Mouse (Mus musculus): Measurements from ENCODE around the gene Gtf2h1. TPM values are rescaled to one million over a fixed set of nuclear protein-coding genes. Genes with fewer than 3 reads are reported as not detected.
"Not testable (repeated sequence)": the region's sequence is repeated elsewhere in the genome, so short reads cannot be mapped to it uniquely, and the experiment has no call there.

Gtf2h1 gene
- polyA plus RNA-seq, 1 experiment from 2014 or later, result 51.5 TPM

- Histone ChIP-seq H3K4me1 (peaks cover 30% of the 10 kb centered on the region), H3K9me3 (no peaks in the 10 kb centered on the region), H3K27me3 (no peaks in the 10 kb centered on the region), H3K4me3 (peak overlapping the region; percentile 89), H3K9ac (replicated peaks) (peak overlapping the region; percentile 94), H3K36me3 (peaks cover 14% of the 10 kb centered on the region), H3K27ac (replicated peaks) (peak overlapping the region; percentile 93), H3K4me2 (replicated peaks) (peak overlapping the region; percentile 89)
- under 1% methylated on average over 31 of the region's 31 CpGs for WGBS
- ATAC-seq (replicated peaks), result no peak
Observed at GRCm38 (mm10) chr7:46796206-46796679, 340 bp downstream of the Gtf2h1 start.

- Histone ChIP-seq H3K9me3 (no peaks in the 10 kb centered on the region), H3K4me1 (peaks cover 30% of the 10 kb centered on the region), H3K4me2 (replicated peaks) (peak overlapping the region; percentile 89), H3K27me3 (no peaks in the 10 kb centered on the region), H3K4me3 (peak overlapping the region; percentile 89), H3K36me3 (peaks cover 18% of the 10 kb centered on the region), H3K27ac (replicated peaks) (no peak overlapping the region), H3K9ac (replicated peaks) (peak overlapping the region; percentile 94)
- ATAC-seq (replicated peaks), result no peak
- WGBS, result 57% methylated on average over 6 of the region's 6 CpGs
Observed at GRCm38 (mm10) chr7:46796779-46797178, 876 bp downstream of the Gtf2h1 start.

- no peaks in the 10 kb centered on the region for H3K4me1 ChIP-seq
- H3K36me3 ChIP-seq, result peaks cover 77% of the 10 kb centered on the region
- no peak for ATAC-seq (replicated peaks)
- WGBS, result 98% methylated on average over 6 of the region's 6 CpGs
- no peak overlapping the region for H3K9ac ChIP-seq (replicated peaks)
- no peak overlapping the region for H3K4me3 ChIP-seq
- H3K27me3 ChIP-seq, result no peaks in the 10 kb centered on the region
- no peak overlapping the region for H3K4me2 ChIP-seq (replicated peaks)
- H3K27ac ChIP-seq (replicated peaks), result no peak overlapping the region
- H3K9me3 ChIP-seq, result no peaks in the 10 kb centered on the region
Observed at GRCm38 (mm10) chr7:46810325-46810724, 14.4 kb downstream of the Gtf2h1 start.

- Histone ChIP-seq H3K4me3 (no peak overlapping the region), H3K4me2 (replicated peaks) (no peak overlapping the region), H3K9ac (replicated peaks) (no peak overlapping the region), H3K27ac (replicated peaks) (no peak overlapping the region), H3K36me3 (peaks cover 82% of the 10 kb centered on the region), H3K27me3 (no peaks in the 10 kb centered on the region), H3K4me1 (no peaks in the 10 kb centered on the region), H3K9me3 (no peaks in the 10 kb centered on the region)
- 88% methylated on average over 4 of the region's 4 CpGs for WGBS
- ATAC-seq (replicated peaks), result no peak
Observed at GRCm38 (mm10) chr7:46814012-46814411, 18.1 kb downstream of the Gtf2h1 start.

GRCm38 (mm10) chr7:46820876-46821632 is 25.2 kb downstream of the Gtf2h1 start:
- not testable (repeated sequence) for ATAC-seq (replicated peaks); H3K9ac ChIP-seq (replicated peaks); H3K4me1 ChIP-seq; H3K9me3 ChIP-seq; H3K27me3 ChIP-seq; H3K4me2 ChIP-seq (replicated peaks); H3K4me3 ChIP-seq
- Histone ChIP-seq H3K36me3 (peaks cover 69% of the 10 kb centered on the region), H3K27ac (replicated peaks) (peak overlapping the region; percentile 27; the same call in 1 of the 2 replicates)
- 84% methylated on average over 15 of the region's 15 CpGs for WGBS

- Histone ChIP-seq H3K4me1 (no peaks in the 10 kb centered on the region), H3K4me3 (no peak overlapping the region), H3K27ac (replicated peaks) (no peak overlapping the region), H3K36me3 (peaks cover 18% of the 10 kb centered on the region), H3K4me2 (replicated peaks) (no peak overlapping the region), H3K27me3 (no peaks in the 10 kb centered on the region), H3K9ac (replicated peaks) (no peak overlapping the region), H3K9me3 (no peaks in the 10 kb centered on the region)
- WGBS, result 78% methylated on average over 20 of the region's 20 CpGs
- no peak for ATAC-seq (replicated peaks)
Observed at GRCm38 (mm10) chr7:46827046-46827802, 31.3 kb downstream of the Gtf2h1 start.

- WGBS, result 91% methylated on average over 2 of the region's 2 CpGs
- Histone ChIP-seq H3K4me2 (replicated peaks) (no peak overlapping the region), H3K4me1 (no peaks in the 10 kb centered on the region), H3K27ac (replicated peaks) (no peak overlapping the region), H3K4me3 (no peak overlapping the region), H3K36me3 (peaks cover 12% of the 10 kb centered on the region), H3K27me3 (no peaks in the 10 kb centered on the region), H3K9me3 (no peaks in the 10 kb centered on the region), H3K9ac (replicated peaks) (no peak overlapping the region)
- no peak for ATAC-seq (replicated peaks)
Observed at GRCm38 (mm10) chr7:46827803-46828184, 31.9 kb downstream of the Gtf2h1 start.

GRCm38 (mm10) chr7:46829911-46830310 is 34.0 kb downstream of the Gtf2h1 start:
- ATAC-seq (replicated peaks), result no peak
- Histone ChIP-seq H3K9me3 (no peaks in the 10 kb centered on the region), H3K4me2 (replicated peaks) (no peak overlapping the region), H3K27ac (replicated peaks) (no peak overlapping the region), H3K9ac (replicated peaks) (no peak overlapping the region), H3K36me3 (no peaks in the 10 kb centered on the region), H3K27me3 (no peaks in the 10 kb centered on the region), H3K4me1 (no peaks in the 10 kb centered on the region), H3K4me3 (no peak overlapping the region)
- 90% methylated on average over 12 of the region's 12 CpGs for WGBS

GRCm38 (mm10) chr7:46830799-46831590 is 35.1 kb downstream of the Gtf2h1 start:
- Histone ChIP-seq H3K4me3 (no peak overlapping the region), H3K36me3 (no peaks in the 10 kb centered on the region), H3K9ac (replicated peaks) (no peak overlapping the region), H3K4me2 (replicated peaks) (no peak overlapping the region), H3K4me1 (0 out of 2 replicates have a peak, but pooled peaks cover 2% of the 10 kb centered on the region), H3K27me3 (no peaks in the 10 kb centered on the region), H3K27ac (replicated peaks) (no peak overlapping the region), H3K9me3 (no peaks in the 10 kb centered on the region)
- ATAC-seq (replicated peaks), result no peak
- 74% methylated on average over 13 of the region's 13 CpGs for WGBS

GRCm38 (mm10) chr7:46831693-46832092 is 35.8 kb downstream of the Gtf2h1 start:
- H3K4me2 ChIP-seq (replicated peaks), result no peak overlapping the region
- H3K27me3 ChIP-seq, result no peaks in the 10 kb centered on the region
- H3K27ac ChIP-seq (replicated peaks), result no peak overlapping the region
- no peaks in the 10 kb centered on the region for H3K36me3 ChIP-seq
- H3K4me3 ChIP-seq, result no peak overlapping the region
- ATAC-seq (replicated peaks), result no peak
- 84% methylated on average over 8 of the region's 8 CpGs for WGBS
- H3K9ac ChIP-seq (replicated peaks), result no peak overlapping the region
- H3K4me1 ChIP-seq, result 0 out of 2 replicates have a peak, but pooled peaks cover 2% of the 10 kb centered on the region
- H3K9me3 ChIP-seq, result no peaks in the 10 kb centered on the region

GRCm38 (mm10) chr7:46832112-46832810 is 36.4 kb downstream of the Gtf2h1 start:
- H3K36me3 ChIP-seq; H3K9me3 ChIP-seq; H3K27ac ChIP-seq (replicated peaks); ATAC-seq (replicated peaks); H3K4me1 ChIP-seq; H3K4me2 ChIP-seq (replicated peaks); H3K9ac ChIP-seq (replicated peaks); H3K4me3 ChIP-seq; H3K27me3 ChIP-seq: not testable (repeated sequence)
- WGBS, result 95% methylated on average over 11 of the region's 11 CpGs
